In the genomic region with DNA sequence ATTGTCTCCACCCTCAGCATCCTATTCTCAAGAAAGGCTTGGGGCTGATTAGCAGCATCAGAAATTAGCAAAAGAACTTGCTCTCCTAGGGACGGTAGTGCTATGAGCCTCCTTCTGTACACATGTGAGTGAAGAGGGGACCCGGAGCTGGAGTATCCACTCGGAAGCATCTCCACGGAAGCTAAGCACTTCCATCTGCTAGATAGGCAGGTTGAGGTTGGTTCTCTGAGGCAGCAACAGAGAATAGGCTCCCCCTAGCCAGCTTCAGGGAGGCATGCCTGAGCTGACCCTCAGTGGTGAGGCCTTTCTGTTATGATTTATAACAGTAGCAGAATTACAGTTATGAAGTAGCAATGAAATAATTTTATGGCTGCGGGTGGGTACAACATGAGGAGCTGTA, we compare ENCODE assay signal across 13 mouse cellular contexts. TPM values are rescaled to one million over a fixed set of nuclear protein-coding genes. Genes with fewer than 3 reads are reported as not detected.
"Had no signal": no experiment of that assay in that cellular context is flagged by ENCODE, and none has a peak within 500 bp of the region (broad histone marks: within the 10 kb centered on the region; RNA-seq: fewer than 3 reads in every experiment).

No protein-coding gene starts in this region.

- H3K27ac ChIP-seq: limb, embryonic 15.5 days; liver, embryonic 12.5 days; midbrain, embryonic 10.5 days had no signal

- DNase-seq: kidney, adult 8-10 months; kidney, postnatal 25 days; lung, embryonic 14.5 days; lung, postnatal 10 days; lung, postnatal 4 days; midbrain, embryonic 14.5 days; retina, postnatal 1 day; right cerebral cortex, postnatal 14 days; thymus, postnatal 36 days had no signal

- H3K4me3 ChIP-seq: limb, embryonic 15.5 days; liver, embryonic 12.5 days; midbrain, embryonic 10.5 days had no signal

RNA-seq across cellular contexts. Expression of a gene that starts 2.0 kb away (rescaled TPM):
- total RNA-seq: megakaryocyte, adult 5-6 weeks had no signal
